Mouse (Mus musculus) CH12.LX (cell line): ENCODE results near the gene Lrmda. TPM values are rescaled to one million over a fixed set of nuclear protein-coding genes. Genes with fewer than 3 reads are reported as not detected.
A peak's percentile ranks its signal among the peaks of the same experiment; 100 is the strongest.

Source experiments
- DNase-seq: peaks from one replicate; pipeline ENCODE4 v3.0.0-alpha.2; 2013; ENCODE audit errors: extremely low read depth
- H3K27ac ChIP-seq: 2 replicates; pipeline ENCODE4 v1.5.1; 2012; ENCODE audit warnings: low read depth, mild to moderate bottlenecking, control low read depth, moderate library complexity; ENCODE audit not compliant: insufficient read depth
- H3K27me3 ChIP-seq: replicated peaks from 2 replicates; pipeline ENCODE3; 2012; ENCODE audit warnings: inconsistent platforms
- H3K36me3 ChIP-seq, 2 experiments: replicated peaks in 1 of 2; 2 replicates each; pipeline versions ENCODE3 to v1.6.1; 2012; ENCODE audit warnings: inconsistent platforms in 1 of 2, low read length in 1 of 2, mild to moderate bottlenecking in 1 of 2, mixed read lengths in 1 of 2, moderate library complexity in 1 of 2; ENCODE audit not compliant: control insufficient read depth in 1 of 2, insufficient read depth in 1 of 2
- H3K4me1 ChIP-seq, 2 experiments: 2 replicates each; pipeline ENCODE4 v1.6.1; 2012; ENCODE audit warnings: inconsistent platforms in 1 of 2, moderate library complexity in 1 of 2; ENCODE audit not compliant: insufficient read depth in 2 of 2, control insufficient read depth in 1 of 2
- H3K4me2 ChIP-seq: 2 replicates; pipeline ENCODE4 v1.6.1; 2012; ENCODE audit warnings: low read depth, mild to moderate bottlenecking, control low read depth; ENCODE audit not compliant: poor library complexity, insufficient read depth, severe bottlenecking
- H3K4me3 ChIP-seq, 3 experiments: fragments of 150-350 bp in 1 of 3; sonication (generic) in 1 of 3; replicated peaks in 1 of 3; 2 replicates each; pipeline versions ENCODE3 to v1.5.1; 2011 to 2012; ENCODE audit warnings: low read depth in 2 of 3, low read length in 2 of 3, mild to moderate bottlenecking in 2 of 3, moderate library complexity in 2 of 3, control low read depth in 1 of 3, improper control_type of control experiment in 1 of 3, inconsistent platforms in 1 of 3, mixed read lengths in 1 of 3; ENCODE audit not compliant: poor library complexity in 1 of 3
- H3K79me2 ChIP-seq: replicated peaks from 2 replicates; pipeline ENCODE4 v1.6.1; 2012; ENCODE audit warnings: mild to moderate bottlenecking, moderate library complexity; ENCODE audit not compliant: control insufficient read depth, poor library complexity, insufficient read depth, severe bottlenecking; ENCODE audit errors: extremely low read depth
- H3K9ac ChIP-seq: 2 replicates; pipeline ENCODE4 v1.6.1; 2012; ENCODE audit warnings: low read depth, mild to moderate bottlenecking, control low read depth, moderate library complexity; ENCODE audit not compliant: insufficient read depth
- H3K9me3 ChIP-seq: replicated peaks from 2 replicates; pipeline ENCODE3; 2012; ENCODE audit warnings: low read length, inconsistent platforms, mixed read lengths
- BHLHE40 ChIP-seq: IDR thresholded peaks from 2 replicates; pipeline ENCODE4 v1.6.1; 2011; ENCODE audit warnings: mild to moderate bottlenecking, low read depth, low read length, improper control_type of control experiment
- CHD2 ChIP-seq: IDR thresholded peaks from 2 replicates; pipeline ENCODE4 v1.6.1; 2011; ENCODE audit warnings: low read length, improper control_type of control experiment
- EP300 ChIP-seq: IDR thresholded peaks from 2 replicates; pipeline ENCODE4 v1.6.1; 2011; ENCODE audit warnings: low read length, improper control_type of control experiment
- GABPA ChIP-seq: IDR thresholded peaks from 2 replicates; pipeline ENCODE4 v1.6.1; 2012; ENCODE audit warnings: low read depth, low read length, improper control_type of control experiment, inconsistent platforms; ENCODE audit not compliant: insufficient replicate concordance
- JUND ChIP-seq: conservative IDR thresholded peaks from 2 replicates; pipeline ENCODE4 v1.6.1; 2011; ENCODE audit warnings: low read depth, low read length, improper control_type of control experiment
- MAX ChIP-seq: IDR thresholded peaks from 2 replicates; pipeline ENCODE4 v1.6.1; 2011; ENCODE audit warnings: low read length, improper control_type of control experiment
- MAZ ChIP-seq: IDR thresholded peaks from 2 replicates; pipeline ENCODE4 v1.6.1; 2012; ENCODE audit warnings: low read depth, mild to moderate bottlenecking, inconsistent platforms, low read length, improper control_type of control experiment, moderate library complexity
- MEF2A ChIP-seq: IDR thresholded peaks from 2 replicates; pipeline ENCODE4 v1.6.1; 2014; ENCODE audit warnings: low read depth, mild to moderate bottlenecking, inconsistent platforms, low read length, improper control_type of control experiment, borderline replicate concordance
- MYC ChIP-seq: IDR thresholded peaks from 2 replicates; pipeline ENCODE4 v1.6.1; 2011; ENCODE audit warnings: low read depth, mild to moderate bottlenecking, improper control_type of control experiment, low read length
- NELFE ChIP-seq: IDR thresholded peaks from 2 replicates; pipeline ENCODE4 v1.6.1; 2011; ENCODE audit warnings: low read depth, low read length, improper control_type of control experiment
- NRF1 ChIP-seq: IDR thresholded peaks from 2 replicates; pipeline ENCODE4 v1.6.1; 2014; ENCODE audit warnings: low read depth, mild to moderate bottlenecking, inconsistent platforms, low read length, improper control_type of control experiment, moderate library complexity
- POLR2A ChIP-seq: IDR thresholded peaks from 2 replicates; pipeline ENCODE4 v1.6.1; 2011; ENCODE audit warnings: low read depth, mild to moderate bottlenecking, improper control_type of control experiment, low read length
- RAD21 ChIP-seq: IDR thresholded peaks from 2 replicates; pipeline ENCODE4 v1.6.1; 2011; ENCODE audit warnings: low read depth, mild to moderate bottlenecking, low read length, improper control_type of control experiment, moderate library complexity
- RCOR1 ChIP-seq: conservative IDR thresholded peaks from 2 replicates; pipeline ENCODE4 v1.6.1; 2012; ENCODE audit warnings: low read depth, mild to moderate bottlenecking, inconsistent platforms, low read length, improper control_type of control experiment
- TBP ChIP-seq: conservative IDR thresholded peaks from 2 replicates; pipeline ENCODE4 v1.6.1; 2011; ENCODE audit warnings: low read depth, low read length, improper control_type of control experiment
- TCF12 ChIP-seq: IDR thresholded peaks from 2 replicates; pipeline ENCODE4 v1.6.1; 2014; ENCODE audit warnings: low read depth, mild to moderate bottlenecking, inconsistent platforms, low read length, improper control_type of control experiment
- UBTF ChIP-seq: IDR thresholded peaks from 2 replicates; pipeline ENCODE4 v1.6.1; 2012; ENCODE audit warnings: low read depth, mild to moderate bottlenecking, inconsistent platforms, low read length, improper control_type of control experiment, moderate library complexity
- USF1 ChIP-seq: IDR thresholded peaks from 2 replicates; pipeline ENCODE4 v1.6.1; 2014; ENCODE audit warnings: low read depth, mild to moderate bottlenecking, inconsistent platforms, low read length, improper control_type of control experiment
- USF2 ChIP-seq: conservative IDR thresholded peaks from 2 replicates; pipeline ENCODE4 v1.6.1; 2011; ENCODE audit warnings: low read depth, low read length, improper control_type of control experiment
- ZNF384 ChIP-seq: IDR thresholded peaks from 2 replicates; pipeline ENCODE4 v1.6.1; 2012; ENCODE audit warnings: low read depth, low read length, improper control_type of control experiment, inconsistent platforms
- dilution Hi-C: fragments of 300-500 bp; cut with MboI; formaldehyde crosslinking; loops from 2 replicates; pipeline ENCODE4 v1.14.3; 2020; ENCODE audit warnings: low sequenced_read_pairs; ENCODE audit not compliant: extremely low pct_unique_long_range_greater_than_20kb, extremely low pct_ligation_motif_present
- in situ Hi-C: fragments of 300-500 bp; cut with MboI; formaldehyde crosslinking; loops from 3 replicates; pipeline ENCODE4 v1.14.3; 2019; ENCODE audit warnings: low sequenced_read_pairs, low pct_ligation_motif_present, low pct_unique_long_range_greater_than_20kb, mixed read lengths
- polyA plus RNA-seq: library from polyadenylated mRNA; unstranded; fragments of >175 nt; gene quantifications from 2 replicates; pipeline ENCODE4 v1.2.1, GENCODE M21; 2012; ENCODE audit warnings: low read depth; ENCODE audit not compliant: insufficient read length
- total RNA-seq, 2 experiments: library from RNA; depleted of rRNA; stranded (reverse); fragments of 300-350 nt in 1 of 2; fragments of >200 nt in 1 of 2; gene quantifications; 2 replicates each; pipeline ENCODE4 v1.2.3; 2012 to 2014

Gene Lrmda
- total and polyA plus RNA-seq, 3 experiments, result 0.89 to 3.7 (median 1.9) TPM

DNA sequence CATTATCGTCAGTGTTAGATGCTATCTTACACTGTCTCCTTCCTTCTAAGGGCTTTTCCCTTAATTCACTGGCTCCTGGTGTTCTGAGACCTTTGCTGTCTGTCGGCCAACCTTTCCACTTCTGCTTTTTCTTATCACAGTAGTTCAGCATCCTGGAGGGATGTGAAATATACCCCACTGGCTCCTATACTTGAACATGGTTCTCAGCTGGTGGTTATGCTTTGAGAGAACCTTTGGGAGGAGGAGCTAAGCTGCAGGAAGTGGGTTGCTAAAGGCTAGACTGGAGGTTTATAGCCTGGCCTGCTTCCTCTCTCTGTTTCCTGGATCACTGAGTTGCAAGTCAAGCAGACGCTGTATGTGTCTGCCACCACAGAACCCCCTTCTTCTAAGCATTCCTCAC lies 163.7 kb downstream of the Lrmda start:
- no peak overlapping the region for H3K27ac ChIP-seq
- H3K4me2 ChIP-seq, result no peak overlapping the region
- H3K9ac ChIP-seq, result no peak overlapping the region
- TF ChIP-seq MEF2A, result no peak
- TF ChIP-seq RAD21, result no peak
- no peak for TF ChIP-seq USF2
- TF ChIP-seq NELFE, result no peak
- peaks cover 2 to 13% of the 10 kb centered on the region in 2 experiments; a peak in 2 of 4 replicates for H3K4me1 ChIP-seq
- dilution Hi-C loops (no loop called here), in situ Hi-C loops (no loop called here)
- no peaks in the 10 kb centered on the region for H3K79me2 ChIP-seq
- no peaks in the 10 kb centered on the region for H3K9me3 ChIP-seq
- no peaks in the 10 kb centered on the region for H3K36me3 ChIP-seq
- H3K4me3 ChIP-seq, result no peak overlapping the region
- no peaks in the 10 kb centered on the region for H3K27me3 ChIP-seq
- DNase-seq, result peak; percentile 58

DNA sequence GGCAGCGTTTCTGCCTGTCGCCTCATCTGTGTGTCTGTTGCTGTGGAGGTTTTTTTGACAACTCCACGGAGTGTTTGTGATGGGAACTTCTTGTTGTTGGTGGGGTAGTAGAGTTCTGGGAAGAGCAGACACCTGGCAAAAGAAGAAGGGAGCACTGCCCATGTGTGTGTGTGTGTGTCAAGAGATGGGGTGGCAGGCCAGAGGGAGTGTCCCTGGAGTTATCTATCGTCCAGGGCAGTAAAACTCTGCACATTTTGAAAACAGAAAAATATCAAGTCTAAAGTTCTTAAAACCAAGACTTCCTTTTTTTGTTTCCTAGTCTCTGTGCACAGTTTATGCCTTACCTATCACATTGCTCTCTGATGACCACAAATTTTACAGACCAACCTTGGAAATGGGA lies 165.9 kb downstream of the Lrmda start:
- Histone ChIP-seq H3K4me2 (no peak overlapping the region), H3K36me3 (no peaks in the 10 kb centered on the region), H3K9me3 (no peaks in the 10 kb centered on the region)
- dilution Hi-C loops (no loop called here), in situ Hi-C loops (no loop called here)
- TF ChIP-seq MAZ, result no peak
- TF ChIP-seq, all 38 proteins: peak for 0
- Histone ChIP-seq H3K79me2 (no peaks in the 10 kb centered on the region), H3K4me3 (no peak overlapping the region), H3K27me3 (no peaks in the 10 kb centered on the region), H3K27ac (no peak overlapping the region), H3K9ac (no peak overlapping the region), H3K4me1 (peaks cover 2 to 13% of the 10 kb centered on the region in 2 experiments; a peak in 2 of 4 replicates)
- DNase-seq, result no peak

DNA sequence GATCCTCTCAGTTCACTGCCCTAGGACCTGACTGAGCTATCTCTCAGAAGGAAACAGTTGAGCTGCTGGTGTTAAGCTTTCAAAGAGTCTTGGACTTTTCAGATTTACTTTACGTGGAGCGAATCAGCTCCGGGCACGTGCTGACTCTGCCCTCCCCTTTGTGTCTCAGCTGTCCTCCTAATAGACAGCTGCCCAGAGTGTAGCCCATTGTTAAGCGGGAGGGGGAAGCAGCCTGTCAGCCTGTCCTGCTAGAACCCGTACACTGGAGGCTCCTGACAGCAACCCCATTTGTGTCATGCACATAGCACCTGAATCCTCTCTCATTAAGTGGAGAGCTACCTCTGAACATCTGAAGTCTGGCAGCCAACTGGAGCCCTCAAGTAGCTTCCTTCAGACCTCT lies 170.6 kb downstream of the Lrmda start:
- Histone ChIP-seq H3K9me3 (no peaks in the 10 kb centered on the region), H3K36me3 (no peaks in the 10 kb centered on the region), H3K4me2 (no peak overlapping the region), H3K27ac (no peak overlapping the region), H3K4me1 (no peaks in the 10 kb centered on the region), H3K9ac (no peak overlapping the region), H3K79me2 (no peaks in the 10 kb centered on the region), H3K4me3 (no peak overlapping the region)
- no peak for DNase-seq
- dilution Hi-C loops, result no loop called here
- TF ChIP-seq POLR2A, result no peak
- TF ChIP-seq MAZ, result no peak
- TF ChIP-seq, all 38 proteins: peak for 0
- no peaks in the 10 kb centered on the region for H3K27me3 ChIP-seq
- in situ Hi-C loops, result no loop called here

DNA sequence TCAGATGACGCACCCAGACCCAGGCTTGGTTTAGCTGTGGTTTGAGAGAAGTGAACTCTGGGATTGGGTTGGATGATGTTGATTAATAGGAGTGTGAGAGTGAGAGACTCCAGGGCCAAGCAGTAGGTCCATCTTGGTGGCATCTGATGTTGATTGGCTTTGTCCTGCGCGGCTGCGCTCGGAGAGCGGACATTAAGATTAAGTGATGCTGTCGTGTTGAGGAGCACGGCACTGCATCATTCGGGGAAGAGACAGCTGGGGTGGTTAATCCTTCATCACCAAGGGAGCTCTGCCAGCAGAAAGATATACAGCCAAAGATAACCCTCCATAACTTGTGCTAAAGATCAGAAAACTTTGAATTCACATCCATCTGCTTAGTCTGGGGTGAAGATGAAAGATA lies 172.7 kb downstream of the Lrmda start:
- Histone ChIP-seq H3K4me2 (no peak overlapping the region), H3K36me3 (no peaks in the 10 kb centered on the region), H3K9ac (no peak overlapping the region), H3K4me1 (no peaks in the 10 kb centered on the region), H3K9me3 (no peaks in the 10 kb centered on the region), H3K79me2 (no peaks in the 10 kb centered on the region), H3K4me3 (no peak overlapping the region), H3K27ac (no peak overlapping the region), H3K27me3 (no peaks in the 10 kb centered on the region)
- in situ Hi-C loops, result no loop called here
- dilution Hi-C loops, result no loop called here
- no peak for DNase-seq
- no peak for TF ChIP-seq BHLHE40
- no peak for TF ChIP-seq CHD2
- TF ChIP-seq MYC, result no peak
- no peak for TF ChIP-seq NELFE
- TF ChIP-seq TCF12, result no peak
- no peak for TF ChIP-seq TBP
- TF ChIP-seq RCOR1, result no peak
- TF ChIP-seq NRF1, result no peak
- TF ChIP-seq USF1, result no peak
- TF ChIP-seq MAX, result no peak
- no peak for TF ChIP-seq JUND
- TF ChIP-seq ZNF384, result no peak
- TF ChIP-seq UBTF, result no peak
- no peak for TF ChIP-seq EP300
- no peak for TF ChIP-seq MAZ
- TF ChIP-seq GABPA, result no peak
- no peak for TF ChIP-seq RAD21
